15 mouse cellular contexts compared by ENCODE assay signal in genomic region chr2:165009161-165009560, GRCm38 (mm10). TPM values are rescaled to one million over a fixed set of nuclear protein-coding genes. Genes with fewer than 3 reads are reported as not detected.
DNase-seq lines count a peak whose midpoint lies in the region; TF ChIP-seq lines count a peak whose summit lies in the region.
"Had no signal": no experiment of that assay in that cellular context is flagged by ENCODE, and none has a peak within 500 bp of the region (broad histone marks: within the 10 kb centered on the region; RNA-seq: fewer than 3 reads in every experiment).

No protein-coding gene starts in this region.

- TF ChIP-seq EP300 in heart, adult 2 months (IDR thresholded peaks at IDR 0.05; ENCODE audit: insufficient read depth, low read depth, low read length) = no peak

- no peaks in the 10 kb centered on the region for H3K9me3 ChIP-seq in heart, embryonic 10.5 days
- H3K9me3 ChIP-seq: G1E had no signal

- TF ChIP-seq CTCF in heart, adult 2 months (IDR thresholded peaks at IDR 0.05) = no peak
- TF ChIP-seq CTCF in liver, adult 2 months (IDR thresholded peaks at IDR 0.05; ENCODE audit: low read depth, low read length) = no peak

- H3K4me1 ChIP-seq in heart, embryonic 10.5 days = no peaks in the 10 kb centered on the region
- no peaks in the 10 kb centered on the region for H3K4me1 ChIP-seq in heart, adult 2 months (ENCODE audit: control insufficient read depth, insufficient read depth, low read length)
- H3K4me1 ChIP-seq in liver, adult 2 months (ENCODE audit: control insufficient read depth, insufficient read depth, low read length) = peaks cover 40% of the 10 kb centered on the region

- H3K27me3 ChIP-seq in heart, embryonic 10.5 days (ENCODE audit: insufficient read depth, poor library complexity, severe bottlenecking) = no peaks in the 10 kb centered on the region
- no peaks in the 10 kb centered on the region for H3K27me3 ChIP-seq in heart, adult 2 months (ENCODE audit: control insufficient read depth, insufficient read depth, low read length)
- H3K27me3 ChIP-seq in liver, adult 2 months (ENCODE audit: control insufficient read depth, insufficient read depth, low read length) = no peaks in the 10 kb centered on the region
- H3K27me3 ChIP-seq: CH12.LX, Patski had no signal

- no peak for TF ChIP-seq POLR2A in heart, adult 2 months (IDR thresholded peaks at IDR 0.05; ENCODE audit: insufficient read depth, low read depth, low read length)
- TF ChIP-seq POLR2A in liver, adult 2 months (IDR thresholded peaks at IDR 0.05; ENCODE audit: extremely low read depth, insufficient read depth, low read length) = no peak

- DNase-seq in heart, adult 11 months = peak; percentile 61
- DNase-seq in heart, postnatal 14 days = no peak
- peak; percentile 51 for DNase-seq in heart, embryonic 10.5 days (ENCODE audit: low spot score)
- no peak for DNase-seq in heart, adult 2 months
- no peak for DNase-seq in liver, adult 2 months (ENCODE audit: extremely low read depth, low read depth, low spot score)
- no peak for DNase-seq in liver
- DNase-seq: adrenal gland, postnatal 25 days; B cell, adult 2 months; cerebellum, adult 11 months; cerebellum, adult 11-12 months; cerebellum, adult 18-20 months had no signal

- WGBS in heart, embryonic 10.5 days = 94% methylated on average over 14 of the region's 14 CpGs
- 96% methylated on average over 14 of the region's 14 CpGs for WGBS in heart, adult 2 months
- WGBS in liver, adult 2 months = 87% methylated on average over 14 of the region's 14 CpGs

- no peak overlapping the region for H3K27ac ChIP-seq in heart, embryonic 10.5 days
- no peak overlapping the region for H3K27ac ChIP-seq in heart, adult 2 months
- peak overlapping the region; percentile 51 for H3K27ac ChIP-seq in liver, adult 2 months (replicated peaks; ENCODE audit: insufficient read depth, low read depth, low read length)

- intact Hi-C loops in heart, postnatal 14 days (cut with DNase I) = no loop called here
- intact Hi-C loops in heart, adult 2 months (cut with DNase I) = no loop called here

- H3K4me3 ChIP-seq in heart, embryonic 10.5 days = no peak overlapping the region
- H3K4me3 ChIP-seq in heart, adult 2 months = no peak overlapping the region
- H3K4me3 ChIP-seq in liver, adult 2 months (ENCODE audit: insufficient read depth, low read depth, low read length) = no peak overlapping the region

- no peak overlapping the region for H3K9ac ChIP-seq in heart, adult 2 months (ENCODE audit: low read depth, low read length)
- no peak overlapping the region for H3K9ac ChIP-seq in liver, adult 2 months (ENCODE audit: low read depth, low read length)

- no peaks in the 10 kb centered on the region for H3K79me2 ChIP-seq in heart, adult 2 months (replicated peaks; ENCODE audit: control insufficient read depth, insufficient read depth, low read length)
- no peaks in the 10 kb centered on the region; the same call in 1 of the 2 replicates for H3K79me2 ChIP-seq in liver, adult 2 months (ENCODE audit: control insufficient read depth, insufficient read depth, low read length)

- peaks cover 91% of the 10 kb centered on the region for H3K36me3 ChIP-seq in heart, embryonic 10.5 days
- H3K36me3 ChIP-seq in heart, adult 2 months (ENCODE audit: control insufficient read depth, insufficient read depth, low read length) = no peaks in the 10 kb centered on the region; the same call in 1 of the 2 replicates
- peaks cover 19% of the 10 kb centered on the region for H3K36me3 ChIP-seq in liver, adult 2 months (ENCODE audit: control insufficient read depth, insufficient read depth, low read length)

RNA-seq across cellular contexts. Expression of gene Ncoa5, which starts 25.5 kb away (rescaled TPM):
- total RNA-seq in heart, postnatal 14 days (2021) = 10 to 100 TPM; 19.7 to 22.8 TPM
- polyA plus RNA-seq in heart, embryonic 10.5 days (2016; fragmentation: Nextera tagmentation; extraction: Ambion mirVana) = 52.8 and 64.2 TPM in 2 replicates
- total RNA-seq in heart, adult 2 months (2021) = 10 to 100 TPM; 18.6 to 20.6 TPM
- 16.4 and 21.2 TPM in 2 replicates for polyA plus RNA-seq in heart, adult 2 months (2012; rRNA removed)
- total RNA-seq in liver, adult 2 months (2014; rRNA removed) = 4.3 and 6.8 TPM in 2 replicates
- 9.2 and 11.5 TPM in 2 replicates for polyA plus RNA-seq in liver, adult 2 months (2012; rRNA removed)

RNA-seq across cellular contexts. Expression of gene Cd40, which starts 46.3 kb away (rescaled TPM):
- 1 to 10 TPM; 2.4 to 3.0 TPM for total RNA-seq in heart, postnatal 14 days (2021)
- 7.8 and 11.9 TPM in 2 replicates for polyA plus RNA-seq in heart, embryonic 10.5 days (2016; fragmentation: Nextera tagmentation; extraction: Ambion mirVana)
- 1 to 10 TPM; 2.0 to 2.2 TPM for total RNA-seq in heart, adult 2 months (2021)
- 4.6 and 7.1 TPM in 2 replicates for polyA plus RNA-seq in heart, adult 2 months (2012; rRNA removed)
- total RNA-seq in liver, adult 2 months (2014; rRNA removed) = 0.74 and 1.7 TPM in 2 replicates
- polyA plus RNA-seq in liver, adult 2 months (2012; rRNA removed) = 0.37 and 1.0 TPM in 2 replicates
- total RNA-seq: MEL had no signal
- polyA plus RNA-seq: G1E had no signal

RNA-seq across cellular contexts. Expression of gene Slc12a5, which starts 48.6 kb away (rescaled TPM):
- total RNA-seq in heart, postnatal 14 days (2021) = under 1 TPM; 0.73 to 0.91 TPM
- polyA plus RNA-seq in heart, embryonic 10.5 days (2016; fragmentation: Nextera tagmentation; extraction: Ambion mirVana) = 0.74 and 0.92 TPM in 2 replicates
- total RNA-seq in heart, adult 2 months (2021) = 1 to 10 TPM; 2.2 to 2.3 TPM
- 1.5 TPM in 2 replicates for polyA plus RNA-seq in heart, adult 2 months (2012; rRNA removed)
- total RNA-seq in liver, adult 2 months (2014; rRNA removed) = 0.46 and 0.54 TPM in 2 replicates
- 0.85 and 1.1 TPM in 2 replicates for polyA plus RNA-seq in liver, adult 2 months (2012; rRNA removed)

Comparison
In these comparisons a context has a peak if more than half of its experiments do, and no peak if none do; other contexts are left out.
1. DNase-seq: peak in heart, adult 11 months (single experiment) and heart, embryonic 10.5 days (single experiment); none in heart, postnatal 14 days (0 of 2), heart, adult 2 months (0 of 2), liver, adult 2 months (single experiment) and liver (single experiment).